Mouse (Mus musculus): ENCODE results near the gene Gtpbp3.

Gtpbp3 gene

GRCm38 (mm10) chr8:71464513-71465500 lies 23.1 kb upstream of the Gtpbp3 start, which contains the start of gene Mrpl34:
Gene Mrpl34, plus strand, starts transcription at chr8:71464959.
- CTCF ChIA-PET: interaction anchor here (0.6 to 2.8 kb wide), 47 partner anchors 10 to 821 kb away, joined by 3 to 16 read pairs (median 4); partner anchors contain the start of genes Arrdc2 (in 1 of the 4), Ccdc194 (in 1 of the 4), Gtpbp3 (in 1 of the 4) and Ocel1 (in 1 of the 4)
- POLR2A ChIA-PET: interaction anchor here (0.5 to 3.2 kb wide), 51 partner anchors 9 to 672 kb away, joined by 3 to 18 read pairs (median 4); partner anchors contain the start of genes Arrdc2 (in 2 of the 4), Gtpbp3 (in 2 of the 4), Rpl18a (in 2 of the 4) and Ankle1 (in 1 of the 4)

- CTCF ChIA-PET: interaction anchor here in 2 of 4 experiments (0.6 to 1.5 kb wide), 2 partner anchors 24 to 55 kb away, joined by 3 to 4 read pairs; no protein-coding TSS in a partner anchor
- POLR2A ChIA-PET: interaction anchor here in 3 of 4 experiments (1.1 to 3.2 kb wide), 11 partner anchors 12 to 104 kb away, joined by 3 to 18 read pairs (median 6); partner anchors contain the start of genes Gtpbp3 (in 2 of the 3) and Ano8 (in 1 of the 3)
Observed at GRCm38 (mm10) chr8:71465733-71466132, 22.2 kb upstream of the Gtpbp3 start.

- ChIA-PET CTCF (no interaction called here), POLR2A (interaction anchor here in 1 of 4 experiments (2.4 kb wide), 1 partner anchor 23 kb away, joined by 13 read pairs; the partner anchor contains the start of gene Gtpbp3)
Observed at GRCm38 (mm10) chr8:71466198-71466597, 21.7 kb upstream of the Gtpbp3 start.

- CTCF ChIA-PET: interaction anchor here in 3 of 4 experiments (0.5 to 1.3 kb wide), 3 partner anchors 11 to 505 kb away, joined by 3 to 5 read pairs (median 4); no protein-coding TSS in a partner anchor
- POLR2A ChIA-PET: interaction anchor here in 1 of 4 experiments (0.9 to 1.3 kb wide), 2 partner anchors 10 to 43 kb away, joined by 3 to 4 read pairs; no protein-coding TSS in a partner anchor
Observed at GRCm38 (mm10) chr8:71467201-71467600, 20.7 kb upstream of the Gtpbp3 start.

- POLR2A ChIA-PET: interaction anchor here in 3 of 4 experiments (0.6 to 2.8 kb wide), 9 partner anchors 11 to 220 kb away, joined by 3 to 18 read pairs (median 4); partner anchors contain the start of genes Ankle1 (in 1 of the 3) and Insl3 (in 1 of the 3)
- CTCF ChIA-PET: interaction anchor here (0.7 to 2.0 kb wide), 8 partner anchors 9 to 504 kb away, joined by 3 to 5 read pairs (median 4); partner anchors contain the start of gene Slc27a1 (in 1 of the 4)
Observed at GRCm38 (mm10) chr8:71468001-71468400, 19.9 kb upstream of the Gtpbp3 start.

GRCm38 (mm10) chr8:71468916-71469315 lies 19.0 kb upstream of the Gtpbp3 start, which contains the start of gene Dda1:
Gene Dda1, plus strand, starts transcription at chr8:71469199.
- ChIA-PET CTCF (interaction anchor here in 3 of 4 experiments (0.5 to 2.0 kb wide), 10 partner anchors 8 to 519 kb away, joined by 3 to 7 read pairs (median 4); partner anchors contain the start of gene Slc27a1 (in 1 of the 3)), POLR2A (interaction anchor here in 3 of 4 experiments (0.6 to 2.8 kb wide), 22 partner anchors 9 to 571 kb away, joined by 3 to 18 read pairs (median 3); partner anchors contain the start of genes Ankle1 (in 1 of the 3), Gtpbp3 (in 1 of the 3), Mvb12a (in 1 of the 3) and Rpl18a (in 1 of the 3))

GRCm38 (mm10) chr8:71469411-71469810 lies 18.5 kb upstream of the Gtpbp3 start:
- ChIA-PET POLR2A (interaction anchor here in 3 of 4 experiments (0.6 to 2.8 kb wide), 22 partner anchors 8 to 572 kb away, joined by 3 to 18 read pairs (median 3); partner anchors contain the start of genes Gtpbp3 (in 1 of the 3), Mvb12a (in 1 of the 3), Rpl18a (in 1 of the 3) and Slc27a1 (in 1 of the 3)), CTCF (interaction anchor here (0.5 to 2.0 kb wide), 9 partner anchors 8 to 519 kb away, joined by 3 to 7 read pairs (median 5); no protein-coding TSS in a partner anchor)

- CTCF ChIA-PET: interaction anchor here in 1 of 4 experiments (0.9 kb wide), 1 partner anchor 49 kb away, joined by 3 read pairs; no protein-coding TSS in a partner anchor
- POLR2A ChIA-PET: interaction anchor here in 2 of 4 experiments (0.6 to 2.8 kb wide), 5 partner anchors 9 to 573 kb away, joined by 3 to 18 read pairs (median 4); partner anchors contain the start of gene Rpl18a (in 1 of the 2)
Observed at GRCm38 (mm10) chr8:71470146-71470912, 17.6 kb upstream of the Gtpbp3 start.

GRCm38 (mm10) chr8:71470913-71471255 lies 17.0 kb upstream of the Gtpbp3 start:
- ChIA-PET CTCF (no interaction called here), POLR2A (interaction anchor here in 1 of 4 experiments (0.6 to 1.9 kb wide), 2 partner anchors 9 to 33 kb away, joined by 4 to 6 read pairs; no protein-coding TSS in a partner anchor)

GRCm38 (mm10) chr8:71471861-71472260 lies 16.0 kb upstream of the Gtpbp3 start:
- CTCF ChIA-PET: no interaction called here
- POLR2A ChIA-PET: interaction anchor here in 2 of 4 experiments (1.1 to 1.4 kb wide), 2 partner anchors 11 to 12 kb away, joined by 3 to 7 read pairs; no protein-coding TSS in a partner anchor

GRCm38 (mm10) chr8:71472601-71473386 lies 15.1 kb upstream of the Gtpbp3 start:
- ChIA-PET CTCF (interaction anchor here in 1 of 4 experiments (1.0 kb wide), 1 partner anchor 12 kb away, joined by 3 read pairs; no protein-coding TSS in a partner anchor), POLR2A (interaction anchor here in 2 of 4 experiments (1.3 to 1.4 kb wide), 2 partner anchors 11 to 35 kb away, joined by 3 to 4 read pairs; no protein-coding TSS in a partner anchor)

GRCm38 (mm10) chr8:71474344-71474743 lies 13.6 kb upstream of the Gtpbp3 start:
- CTCF ChIA-PET: interaction anchor here in 1 of 4 experiments (0.6 to 1.3 kb wide), 3 partner anchors 10 to 89 kb away, joined by 3 read pairs; partner anchors contain the start of gene Mrpl34
- POLR2A ChIA-PET: interaction anchor here in 3 of 4 experiments (0.8 to 1.5 kb wide), 6 partner anchors 10 to 70 kb away, joined by 3 to 4 read pairs (median 3); partner anchors contain the start of gene Mrpl34 (in 1 of the 3)

- POLR2A ChIA-PET: interaction anchor here in 3 of 4 experiments (0.8 to 1.6 kb wide), 5 partner anchors 10 to 129 kb away, joined by 3 to 4 read pairs (median 3); partner anchors contain the start of gene Mrpl34 (in 1 of the 3)
- CTCF ChIA-PET: interaction anchor here in 1 of 4 experiments (1.0 to 2.1 kb wide), 4 partner anchors 10 to 90 kb away, joined by 3 to 17 read pairs (median 6); partner anchors contain the start of gene Mrpl34
Observed at GRCm38 (mm10) chr8:71474785-71475701, 12.9 kb upstream of the Gtpbp3 start.

- ChIA-PET CTCF (interaction anchor here in 1 of 4 experiments (0.8 to 2.1 kb wide), 5 partner anchors 11 to 43 kb away, joined by 3 to 17 read pairs (median 3); partner anchors contain the start of gene Mrpl34), POLR2A (interaction anchor here in 3 of 4 experiments (0.5 to 3.6 kb wide), 7 partner anchors 11 to 636 kb away, joined by 3 to 34 read pairs (median 3); partner anchors contain the start of genes Arrdc2 (in 1 of the 3) and Mrpl34 (in 1 of the 3))
Observed at GRCm38 (mm10) chr8:71475702-71476075, 12.2 kb upstream of the Gtpbp3 start.

All from embryonic stem cell, embryonic (primary cell).